Mouse (Mus musculus): Measurements from ENCODE around the gene Macrod1. TPM values are rescaled to one million over a fixed set of nuclear protein-coding genes. Genes with fewer than 3 reads are reported as not detected.

The Macrod1 gene
- polyA plus RNA-seq, 1 experiment = 44.3 TPM

GRCm38 (mm10) chr19:7091448-7092050, 34.9 kb downstream of the Macrod1 start:
- 70% methylated on average over 10 of the region's 10 CpGs for WGBS
- DNase-seq = no peak
- no peak for TF ChIP-seq POLR2A (IDR thresholded peaks at IDR 0.05; ENCODE audit: borderline replicate concordance, extremely low read depth, low read depth, low read length)
- TF ChIP-seq CTCF (IDR thresholded peaks at IDR 0.05; ENCODE audit: insufficient read depth, low read length) = no peak
- H3K4me1 ChIP-seq (ENCODE audit: control insufficient read depth, insufficient read depth, low read length) = no peaks in the 10 kb centered on the region
- no peak overlapping the region for H3K4me3 ChIP-seq (replicated peaks; ENCODE audit: extremely low read depth, low read depth, low read length)

DNA sequence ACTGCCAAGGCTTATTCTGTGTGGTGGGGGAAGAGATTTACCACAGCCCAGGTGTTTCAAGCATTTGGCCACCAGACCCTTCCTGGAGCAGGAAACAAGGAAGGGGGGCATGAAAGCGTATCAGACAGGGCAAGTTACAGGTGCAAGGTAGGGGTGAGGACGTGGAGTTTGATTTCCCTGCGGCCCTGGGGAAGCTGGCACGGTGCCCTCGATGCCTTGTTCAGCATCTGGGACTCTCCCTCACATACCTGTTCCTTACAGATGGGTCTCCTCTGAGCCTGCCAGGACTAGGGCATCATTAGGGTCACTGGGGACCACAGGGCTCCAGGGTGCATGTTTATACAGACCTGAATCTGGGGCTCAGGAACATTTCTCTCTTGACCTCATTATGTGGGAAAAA, 36.1 kb downstream of the Macrod1 start:
- DNase-seq = no peak
- Histone ChIP-seq H3K4me3 (replicated peaks; ENCODE audit: extremely low read depth, low read depth, low read length) (no peak overlapping the region), H3K4me1 (ENCODE audit: control insufficient read depth, insufficient read depth, low read length) (no peaks in the 10 kb centered on the region)
- TF ChIP-seq POLR2A (IDR thresholded peaks at IDR 0.05; ENCODE audit: borderline replicate concordance, extremely low read depth, low read depth, low read length) = no peak
- no peak for TF ChIP-seq CTCF (IDR thresholded peaks at IDR 0.05; ENCODE audit: insufficient read depth, low read length)
- 64% methylated on average over 5 of the region's 5 CpGs for WGBS

- no peak for DNase-seq
- no peak for TF ChIP-seq POLR2A (IDR thresholded peaks at IDR 0.05; ENCODE audit: borderline replicate concordance, extremely low read depth, low read depth, low read length)
- TF ChIP-seq CTCF (IDR thresholded peaks at IDR 0.05; ENCODE audit: insufficient read depth, low read length) = no peak
- WGBS = 77% methylated on average over 3 of the region's 3 CpGs
- no peaks in the 10 kb centered on the region for H3K4me1 ChIP-seq (ENCODE audit: control insufficient read depth, insufficient read depth, low read length)
- H3K4me3 ChIP-seq (replicated peaks; ENCODE audit: extremely low read depth, low read depth, low read length) = no peak overlapping the region
Measured at GRCm38 (mm10) chr19:7099620-7100155, 43.1 kb downstream of the Macrod1 start.

GRCm38 (mm10) chr19:7102039-7102438, 45.4 kb downstream of the Macrod1 start:
- DNase-seq = no peak
- no peak overlapping the region for H3K4me3 ChIP-seq (replicated peaks; ENCODE audit: extremely low read depth, low read depth, low read length)
- no peaks in the 10 kb centered on the region for H3K4me1 ChIP-seq (ENCODE audit: control insufficient read depth, insufficient read depth, low read length)
- no peak for TF ChIP-seq POLR2A (IDR thresholded peaks at IDR 0.05; ENCODE audit: borderline replicate concordance, extremely low read depth, low read depth, low read length)
- TF ChIP-seq CTCF (IDR thresholded peaks at IDR 0.05; ENCODE audit: insufficient read depth, low read length) = no peak
- WGBS = 89% methylated on average over 10 of the region's 10 CpGs

DNA sequence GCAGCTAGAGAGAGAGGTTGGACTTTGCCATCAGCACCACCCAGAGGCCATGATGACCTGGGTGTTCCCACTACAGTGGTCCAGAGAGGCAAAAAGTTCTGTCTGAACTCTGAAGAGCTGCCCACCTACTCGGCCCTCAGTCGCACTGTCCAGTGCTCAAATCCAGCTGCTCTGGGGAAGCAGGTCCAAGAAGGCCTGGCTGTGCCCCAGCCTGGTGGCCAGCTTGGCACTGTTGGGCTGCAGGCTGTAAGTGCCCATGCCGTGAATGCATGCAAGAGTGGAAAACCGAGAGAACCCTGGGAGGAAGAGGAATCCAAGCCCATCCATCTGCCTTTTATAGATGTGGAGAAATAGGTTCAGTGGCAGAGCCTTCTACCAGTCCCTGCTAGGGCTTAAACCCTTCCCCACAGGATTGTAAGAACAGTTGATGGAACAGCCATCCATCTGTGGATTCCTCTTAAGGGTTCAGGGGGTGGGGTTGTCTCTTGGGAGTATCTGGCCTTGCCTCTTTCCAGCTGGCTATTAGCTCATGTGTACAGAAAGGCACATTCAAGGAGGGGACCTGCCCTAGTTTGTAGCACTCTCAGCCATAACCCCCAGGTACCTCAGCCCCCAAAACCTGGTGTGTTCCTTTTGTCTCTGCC, 46.9 kb downstream of the Macrod1 start:
- H3K4me3 ChIP-seq (replicated peaks; ENCODE audit: extremely low read depth, low read depth, low read length) = no peak overlapping the region
- TF ChIP-seq CTCF (IDR thresholded peaks at IDR 0.05; ENCODE audit: insufficient read depth, low read length) = no peak
- TF ChIP-seq POLR2A (IDR thresholded peaks at IDR 0.05; ENCODE audit: borderline replicate concordance, extremely low read depth, low read depth, low read length) = no peak
- DNase-seq = no peak
- H3K4me1 ChIP-seq (ENCODE audit: control insufficient read depth, insufficient read depth, low read length) = no peaks in the 10 kb centered on the region
- WGBS = 67% methylated on average over 4 of the region's 4 CpGs

GRCm38 (mm10) chr19:7103993-7104401, 47.4 kb downstream of the Macrod1 start:
- Histone ChIP-seq H3K4me1 (ENCODE audit: control insufficient read depth, insufficient read depth, low read length) (no peaks in the 10 kb centered on the region), H3K4me3 (replicated peaks; ENCODE audit: extremely low read depth, low read depth, low read length) (no peak overlapping the region)
- WGBS = 56% methylated on average over 19 of the region's 19 CpGs
- TF ChIP-seq POLR2A (IDR thresholded peaks at IDR 0.05; ENCODE audit: borderline replicate concordance, extremely low read depth, low read depth, low read length) (no peak), CTCF (IDR thresholded peaks at IDR 0.05; ENCODE audit: insufficient read depth, low read length) (no peak)
- no peak for DNase-seq

DNA sequence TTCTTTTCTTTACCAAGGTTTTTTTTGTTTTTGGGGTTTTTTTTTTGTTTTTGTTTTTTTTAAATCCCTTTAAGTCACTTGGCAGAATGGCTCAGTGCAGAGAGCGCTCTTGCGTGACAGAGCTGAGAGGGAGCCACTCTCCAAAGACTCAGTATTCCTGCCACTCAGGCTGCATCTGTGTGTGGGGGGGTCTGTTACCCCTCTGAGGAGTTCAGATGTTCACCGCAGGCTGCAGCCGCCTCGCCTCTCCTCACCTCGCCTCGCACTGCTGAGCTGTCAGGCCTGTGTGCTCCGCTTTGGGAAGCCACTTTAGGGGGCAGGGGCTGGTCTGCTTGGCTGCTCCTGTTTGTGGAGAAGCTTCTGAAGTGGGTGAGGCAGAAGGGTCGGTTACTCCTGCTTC, 48.9 kb downstream of the Macrod1 start, which contains the start of gene Flrt1:
TSS of gene Flrt1 (minus strand) at position 186 of the 400 bp plus-strand sequence.
- WGBS = 88% methylated on average over 9 of the region's 9 CpGs
- no peak for DNase-seq
- no peak within 1 kb of the TSS for H3K4me3 ChIP-seq (replicated peaks; ENCODE audit: extremely low read depth, low read depth, low read length)
- no peaks in the 10 kb centered on the region for H3K4me1 ChIP-seq (ENCODE audit: control insufficient read depth, insufficient read depth, low read length)
- TF ChIP-seq CTCF (IDR thresholded peaks at IDR 0.05; ENCODE audit: insufficient read depth, low read length) = no peak
- TF ChIP-seq POLR2A (IDR thresholded peaks at IDR 0.05; ENCODE audit: borderline replicate concordance, extremely low read depth, low read depth, low read length) = no peak

- Histone ChIP-seq H3K4me1 (ENCODE audit: control insufficient read depth, insufficient read depth, low read length) (no peaks in the 10 kb centered on the region), H3K4me3 (replicated peaks; ENCODE audit: extremely low read depth, low read depth, low read length) (no peak overlapping the region)
- DNase-seq = no peak
- TF ChIP-seq CTCF (IDR thresholded peaks at IDR 0.05; ENCODE audit: insufficient read depth, low read length) = no peak
- WGBS = 67% methylated on average over 2 of the region's 2 CpGs
Measured at GRCm38 (mm10) chr19:7106566-7106965, 50.0 kb downstream of the Macrod1 start.

DNA sequence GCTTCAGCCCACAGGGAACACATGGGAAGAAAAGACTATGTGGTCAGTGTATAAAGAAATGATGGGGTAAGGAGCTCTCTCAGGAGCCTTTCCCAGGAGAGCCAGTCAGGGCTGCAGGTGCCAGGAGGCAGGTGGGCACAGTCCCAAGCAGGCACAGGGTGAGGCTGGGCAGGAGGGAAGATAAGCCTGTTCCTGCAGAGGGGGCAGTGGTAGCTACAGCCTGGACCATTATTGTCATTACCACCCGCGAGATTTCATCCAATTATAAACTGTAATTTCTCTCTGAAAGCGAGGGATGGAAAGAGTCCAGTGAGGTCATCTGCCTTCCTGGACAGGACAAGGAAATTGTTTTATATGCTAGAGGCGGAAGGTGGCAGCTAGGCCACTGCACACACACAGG, 50.6 kb downstream of the Macrod1 start:
- 52% methylated on average over 4 of the region's 4 CpGs for WGBS
- Histone ChIP-seq H3K4me1 (ENCODE audit: control insufficient read depth, insufficient read depth, low read length) (no peaks in the 10 kb centered on the region), H3K4me3 (replicated peaks; ENCODE audit: extremely low read depth, low read depth, low read length) (no peak overlapping the region)
- DNase-seq = no peak
- TF ChIP-seq CTCF (IDR thresholded peaks at IDR 0.05; ENCODE audit: insufficient read depth, low read length) (no peak), POLR2A (IDR thresholded peaks at IDR 0.05; ENCODE audit: borderline replicate concordance, extremely low read depth, low read depth, low read length) (no peak)

Data from lung, adult 2 months (tissue).